Mouse (Mus musculus) midbrain, embryonic 10.5 days (tissue): ENCODE measurements around the gene H2-K1. TPM values are rescaled to one million over a fixed set of nuclear protein-coding genes. Genes with fewer than 3 reads are reported as not detected.
"Not testable (repeated sequence)": the region's sequence is repeated elsewhere in the genome, so short reads cannot be mapped to it uniquely, and the experiment has no call there.

Source experiments
- DNase-seq: peaks from one replicate; pipeline ENCODE4 v3.0.0-alpha.2; 2017; ENCODE audit warnings: low spot score
- H3K27ac ChIP-seq: fragments of 300-500 bp; sonication (generic); replicated peaks from 2 replicates; pipeline ENCODE4 v1.5.1; 2016; ENCODE audit warnings: mild to moderate bottlenecking
- H3K27me3 ChIP-seq: fragments of 300-500 bp; sonication (generic); 2 replicates; pipeline ENCODE4 v1.6.1; 2016; ENCODE audit warnings: low read depth, mild to moderate bottlenecking; ENCODE audit not compliant: poor library complexity, severe bottlenecking
- H3K36me3 ChIP-seq: fragments of 300-500 bp; sonication (generic); 2 replicates; pipeline ENCODE4 v1.6.1; 2016; ENCODE audit warnings: mild to moderate bottlenecking, moderate library complexity
- H3K4me1 ChIP-seq: fragments of 300-500 bp; sonication (generic); 2 replicates; pipeline ENCODE4 v1.6.1; 2016
- H3K4me3 ChIP-seq: fragments of 300-500 bp; sonication (generic); 2 replicates; pipeline ENCODE4 v1.5.1; 2016; ENCODE audit warnings: mild to moderate bottlenecking, moderate library complexity
- H3K9me3 ChIP-seq: fragments of 300-500 bp; sonication (generic); replicated peaks from 2 replicates; pipeline ENCODE4 v1.6.1; 2016; ENCODE audit warnings: mild to moderate bottlenecking
- WGBS: fragments of 180-500 bp; shearing (Covaris S2); methylation state at CpG from one replicate; pipeline ENCODE4 v1.1.7; 2016; 5-methylcytosine and 5-hydroxymethylcytosine counted together
- polyA plus RNA-seq: library from polyadenylated mRNA; unstranded; fragments of >200 nt; fragmentation: Nextera tagmentation; extraction: Ambion mirVana; gene quantifications from 2 replicates; pipeline ENCODE4 v1.2.1, GENCODE M21; 2016

Gene H2-K1
- polyA plus RNA-seq, 1 experiment from 2014 or later: 50.3 TPM

GRCm38 (mm10) chr17:33999341-34000149 lies 602 bp downstream of the H2-K1 start:
- Histone ChIP-seq H3K4me1 (peaks cover 19% of the 10 kb centered on the region), H3K9me3 (no peaks in the 10 kb centered on the region), H3K27ac (peak overlapping the region; percentile 77), H3K36me3 (no peaks in the 10 kb centered on the region), H3K4me3 (peak overlapping the region; percentile 69), H3K27me3 (peaks cover 54% of the 10 kb centered on the region)
- WGBS: 2% methylated on average over 87 of the region's 87 CpGs
- no peak for DNase-seq

GRCm38 (mm10) chr17:33998697-33999096 lies 1.4 kb downstream of the H2-K1 start:
- 57% methylated on average over 5 of the region's 5 CpGs for WGBS
- H3K36me3 ChIP-seq, H3K4me3 ChIP-seq, H3K9me3 ChIP-seq, DNase-seq, H3K27ac ChIP-seq: not testable (repeated sequence)
- peaks cover 18% of the 10 kb centered on the region for H3K4me1 ChIP-seq
- H3K27me3 ChIP-seq: peaks cover 54% of the 10 kb centered on the region

- H3K9me3 ChIP-seq, H3K4me3 ChIP-seq, H3K36me3 ChIP-seq, DNase-seq, H3K27ac ChIP-seq: not testable (repeated sequence)
- 96% methylated on average over 2 of the region's 2 CpGs for WGBS
- Histone ChIP-seq H3K27me3 (peaks cover 48% of the 10 kb centered on the region), H3K4me1 (peaks cover 16% of the 10 kb centered on the region)
Observed at GRCm38 (mm10) chr17:33997025-33997424, 3.1 kb downstream of the H2-K1 start.

- Histone ChIP-seq H3K27me3 (peaks cover 35% of the 10 kb centered on the region), H3K4me1 (peaks cover 16% of the 10 kb centered on the region), H3K9me3 (no peaks in the 10 kb centered on the region), H3K36me3 (no peaks in the 10 kb centered on the region), H3K4me3 (no peak overlapping the region), H3K27ac (no peak overlapping the region)
- 77% methylated on average over 3 of the region's 3 CpGs for WGBS
- no peak for DNase-seq
Observed at GRCm38 (mm10) chr17:33995651-33996050, 4.5 kb downstream of the H2-K1 start.

GRCm38 (mm10) chr17:33994959-33995358 lies 5.2 kb downstream of the H2-K1 start:
- Histone ChIP-seq H3K4me3 (no peak overlapping the region), H3K27ac (no peak overlapping the region), H3K27me3 (peaks cover 28% of the 10 kb centered on the region), H3K9me3 (no peaks in the 10 kb centered on the region), H3K36me3 (no peaks in the 10 kb centered on the region), H3K4me1 (peaks cover 9% of the 10 kb centered on the region)
- no peak for DNase-seq
- WGBS: 90% methylated on average over 8 of the region's 8 CpGs

GRCm38 (mm10) chr17:33991788-33992664 lies 8.1 kb downstream of the H2-K1 start:
- H3K27ac ChIP-seq: no peak overlapping the region
- WGBS: 34% methylated on average over 10 of the region's 10 CpGs
- H3K4me3 ChIP-seq: no peak overlapping the region
- H3K36me3 ChIP-seq: no peaks in the 10 kb centered on the region
- DNase-seq: peak; percentile 69
- H3K27me3 ChIP-seq: peaks cover 2% of the 10 kb centered on the region
- H3K9me3 ChIP-seq: no peaks in the 10 kb centered on the region
- no peaks in the 10 kb centered on the region for H3K4me1 ChIP-seq

GRCm38 (mm10) chr17:33982136-33982535 lies 18.0 kb downstream of the H2-K1 start:
- H3K9me3 ChIP-seq: not testable (repeated sequence)
- peak overlapping the region; percentile 65 for H3K4me3 ChIP-seq

GRCm38 (mm10) chr17:33981192-33981909 lies 18.8 kb downstream of the H2-K1 start:
- Histone ChIP-seq H3K27me3 (peaks cover 43% of the 10 kb centered on the region), H3K27ac (peak overlapping the region; percentile 87), H3K4me3 (peak overlapping the region; percentile 65), H3K4me1 (peaks cover 31% of the 10 kb centered on the region)
- not testable (repeated sequence) for H3K36me3 ChIP-seq, H3K9me3 ChIP-seq
- WGBS: 2% methylated on average over 27 of the region's 27 CpGs
- peak; percentile 91 for DNase-seq

More at GRCm38 (mm10) chr17:33982136-33982535, 18.0 kb downstream of the H2-K1 start:
- Histone ChIP-seq H3K27me3 (peaks cover 36% of the 10 kb centered on the region), H3K4me1 (peaks cover 31% of the 10 kb centered on the region)
- H3K36me3 ChIP-seq, H3K27ac ChIP-seq: not testable (repeated sequence)
- WGBS: 10% methylated on average over 8 of the region's 8 CpGs
- peak; percentile 61 for DNase-seq

GRCm38 (mm10) chr17:33980181-33981035 lies 19.7 kb downstream of the H2-K1 start:
- no peak for DNase-seq
- peaks cover 31% of the 10 kb centered on the region for H3K4me1 ChIP-seq
- H3K27ac ChIP-seq: peak overlapping the region; percentile 87
- WGBS: 80% methylated on average over 19 of the region's 19 CpGs
- H3K9me3 ChIP-seq: no peaks in the 10 kb centered on the region
- H3K27me3 ChIP-seq: peaks cover 53% of the 10 kb centered on the region
- no peaks in the 10 kb centered on the region for H3K36me3 ChIP-seq
- H3K4me3 ChIP-seq: peak overlapping the region; percentile 65

- no peak for DNase-seq
Observed at GRCm38 (mm10) chr17:33979512-33980050, 20.6 kb downstream of the H2-K1 start.

GRCm38 (mm10) chr17:33978631-33979031 lies 21.5 kb downstream of the H2-K1 start:
- Histone ChIP-seq H3K27me3 (peaks cover 59% of the 10 kb centered on the region), H3K27ac (peak overlapping the region; percentile 63; the same call in 1 of the 2 replicates), H3K9me3 (no peaks in the 10 kb centered on the region), H3K4me3 (peak overlapping the region; percentile 55), H3K36me3 (no peaks in the 10 kb centered on the region), H3K4me1 (peaks cover 31% of the 10 kb centered on the region)
- under 1% methylated on average over 17 of the region's 17 CpGs for WGBS
- peak; percentile 46 for DNase-seq

More at GRCm38 (mm10) chr17:33979512-33980050, 20.6 kb downstream of the H2-K1 start:
- Histone ChIP-seq H3K4me1 (peaks cover 31% of the 10 kb centered on the region), H3K27ac (no peak overlapping the region), H3K27me3 (peaks cover 59% of the 10 kb centered on the region), H3K36me3 (no peaks in the 10 kb centered on the region), H3K4me3 (no peak overlapping the region), H3K9me3 (no peaks in the 10 kb centered on the region)
- 83% methylated on average over 6 of the region's 6 CpGs for WGBS
